Mouse (Mus musculus): ENCODE measurements around the gene Acp2.

DNA sequence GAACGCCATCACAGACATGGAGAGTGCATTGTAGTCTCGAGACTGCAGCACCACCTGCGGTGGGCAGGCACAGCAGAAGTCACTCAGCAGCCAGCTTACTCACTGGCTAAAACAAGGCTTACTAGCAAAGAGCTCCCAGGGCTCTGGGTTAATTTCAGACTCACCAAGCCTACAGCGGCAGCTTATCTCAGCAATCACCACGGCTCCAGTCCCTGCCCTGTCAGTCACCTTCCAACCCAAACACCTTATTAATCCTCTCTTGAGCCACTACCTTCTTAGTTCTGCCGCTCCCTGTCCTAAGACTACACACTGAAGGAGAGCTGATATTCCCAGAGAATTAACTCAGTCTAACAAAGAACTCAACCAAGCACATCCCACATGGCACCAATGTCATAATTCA, 26.5 kb upstream of the Acp2 start:
- TF ChIP-seq CTCF (IDR thresholded peaks at IDR 0.05; ENCODE audit: control insufficient read depth, insufficient read depth, insufficient read length) = no peak
- no peak for TF ChIP-seq MAX (IDR thresholded peaks at IDR 0.05)

Data from C2C12 (cell line).